Mouse (Mus musculus) splenic B cell, adult 2 months (primary cell): Measurements from ENCODE around the gene Gm15140.
"Not testable (repeated sequence)": the region's sequence is repeated elsewhere in the genome, so short reads cannot be mapped to it uniquely, and the experiment has no call there.

Source experiments
- DNase-seq: peaks from one replicate; pipeline ENCODE4 v3.0.0-alpha.2; 2011; ENCODE audit warnings: low read depth, low spot score
- H3K27me3 ChIP-seq: 2 replicates; pipeline ENCODE4 v1.6.1; 2012; ENCODE audit warnings: mild to moderate bottlenecking, low read length, moderate library complexity, mixed read lengths; ENCODE audit not compliant: control insufficient read depth, poor library complexity, insufficient read depth, severe bottlenecking
- H3K36me3 ChIP-seq: 2 replicates; pipeline ENCODE4 v1.6.1; 2012; ENCODE audit warnings: mild to moderate bottlenecking, low read length, moderate library complexity, mixed read lengths; ENCODE audit not compliant: control insufficient read depth, poor library complexity, insufficient read depth, severe bottlenecking

Gene Gm15140

DNA sequence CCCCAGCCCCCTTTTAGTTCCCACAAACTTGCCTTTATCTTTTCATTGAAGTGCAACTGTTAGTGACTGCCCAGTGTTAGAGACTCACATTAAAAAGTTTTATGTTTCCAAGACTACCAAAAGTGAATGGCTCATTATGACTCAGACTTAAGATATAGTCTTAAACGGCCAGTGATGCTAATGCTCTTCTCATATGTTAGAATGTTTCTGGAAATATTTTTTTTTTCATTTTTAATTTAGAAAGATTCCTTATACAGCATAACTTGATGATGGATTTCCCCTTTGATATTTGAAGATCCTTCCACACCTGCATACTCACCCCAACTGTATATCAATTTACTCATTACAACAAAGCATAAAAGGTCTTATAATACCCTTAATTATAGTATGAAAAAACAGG lies at the start of gene Gm15140:
Gene Gm15140 (minus strand): TSS at position 101 of the 400 bp plus-strand sequence.
- H3K36me3 ChIP-seq, DNase-seq, H3K27me3 ChIP-seq: not testable (repeated sequence)
